Mouse (Mus musculus): ENCODE measurements around the gene Tmem203. TPM values are rescaled to one million over a fixed set of nuclear protein-coding genes. Genes with fewer than 3 reads are reported as not detected.

Gene Tmem203
- 0.61 TPM for polyA plus RNA-seq (2014; fragmentation: Illumina TruSeq; extraction: RNeasy Lipid Tissue Mini Kit (QIAGEN cat#74804); ENCODE audit: low read depth, low replicate concordance)

GRCm38 (mm10) chr2:25255284-25255779 lies at the start of gene Tmem203:
Tmem203 (plus strand) TSS chr2:25255439.

GRCm38 (mm10) chr2:25211121-25211670 lies 44.0 kb upstream of the Tmem203 start, which contains the start of gene Nelfb:
Nelfb (minus strand) TSS chr2:25211489.

GRCm38 (mm10) chr2:25214444-25214843 lies 40.8 kb upstream of the Tmem203 start, which contains the start of gene Stpg3:
Stpg3 (minus strand) TSS chr2:25214637.

GRCm38 (mm10) chr2:25218445-25218844 lies 36.8 kb upstream of the Tmem203 start, which contains the start of gene Fam166a:
Fam166a (plus strand) TSS chr2:25218745.

GRCm38 (mm10) chr2:25224492-25224765 lies 30.8 kb upstream of the Tmem203 start, which contains the start of gene Tubb4b:
Tubb4b (minus strand) TSS chr2:25224702.

GRCm38 (mm10) chr2:25234050-25234449 lies 21.2 kb upstream of the Tmem203 start, which contains the start of gene Slc34a3:
Slc34a3 (minus strand) TSS chr2:25234364.

GRCm38 (mm10) chr2:25236614-25237013 lies 18.6 kb upstream of the Tmem203 start, which contains the start of gene Rnf224:
Rnf224 (minus strand) TSS chr2:25236787.

GRCm38 (mm10) chr2:25242101-25242506 lies 13.1 kb upstream of the Tmem203 start, which contains the start of the genes Rnf208 and Cysrt1:
Rnf208 (plus strand) TSS chr2:25242255.
Cysrt1 (minus strand) TSS chr2:25242452.

GRCm38 (mm10) chr2:25246183-25247072 lies 8.8 kb upstream of the Tmem203 start, which contains the start of gene AL732309.1:
AL732309.1 (minus strand) TSS chr2:25246863.

GRCm38 (mm10) chr2:25262291-25262767 lies 7.1 kb downstream of the Tmem203 start, which contains the start of gene Tprn:
Tprn (plus strand) TSS chr2:25262618.

GRCm38 (mm10) chr2:25271827-25272511 lies 16.7 kb downstream of the Tmem203 start, which contains the start of the genes Ssna1 and Anapc2:
Ssna1 (minus strand) TSS chr2:25272438.
Anapc2 (plus strand) TSS chr2:25272478.

GRCm38 (mm10) chr2:25287927-25288649 lies 32.8 kb downstream of the Tmem203 start, which contains the start of gene Tmem210:
Tmem210 (plus strand) TSS chr2:25288145.

GRCm38 (mm10) chr2:25289651-25290050 lies 34.4 kb downstream of the Tmem203 start, which contains the start of gene Lrrc26:
Lrrc26 (plus strand) TSS chr2:25289915.

Other genes starting within 250 kb of the Tmem203 start
- gene Nsmf, start 201.1 kb upstream of the Tmem203 start, polyA plus RNA-seq (2014; fragmentation: Illumina TruSeq; extraction: RNeasy Lipid Tissue Mini Kit (QIAGEN cat#74804); ENCODE audit: low read depth, low replicate concordance): 4.0 TPM
- 4.9 TPM for gene Entpd8, start 175.1 kb upstream of the Tmem203 start, polyA plus RNA-seq (2014; fragmentation: Illumina TruSeq; extraction: RNeasy Lipid Tissue Mini Kit (QIAGEN cat#74804); ENCODE audit: low read depth, low replicate concordance)
- not detected for gene Noxa1, start 160.3 kb upstream of the Tmem203 start, polyA plus RNA-seq (2014; fragmentation: Illumina TruSeq; extraction: RNeasy Lipid Tissue Mini Kit (QIAGEN cat#74804); ENCODE audit: low read depth, low replicate concordance)
- gene Nrarp, start 74.7 kb upstream of the Tmem203 start, polyA plus RNA-seq (2014; fragmentation: Illumina TruSeq; extraction: RNeasy Lipid Tissue Mini Kit (QIAGEN cat#74804); ENCODE audit: low read depth, low replicate concordance): 3.8 TPM
- 1.4 TPM for gene Tor4a, start 58.6 kb upstream of the Tmem203 start, polyA plus RNA-seq (2014; fragmentation: Illumina TruSeq; extraction: RNeasy Lipid Tissue Mini Kit (QIAGEN cat#74804); ENCODE audit: low read depth, low replicate concordance)
- 5.2 TPM for gene Nelfb, start 44.0 kb upstream of the Tmem203 start, polyA plus RNA-seq (2014; fragmentation: Illumina TruSeq; extraction: RNeasy Lipid Tissue Mini Kit (QIAGEN cat#74804); ENCODE audit: low read depth, low replicate concordance)
- not detected for gene Stpg3, start 40.8 kb upstream of the Tmem203 start, polyA plus RNA-seq (2014; fragmentation: Illumina TruSeq; extraction: RNeasy Lipid Tissue Mini Kit (QIAGEN cat#74804); ENCODE audit: low read depth, low replicate concordance)
- not detected for gene Fam166a, start 36.7 kb upstream of the Tmem203 start, polyA plus RNA-seq (2014; fragmentation: Illumina TruSeq; extraction: RNeasy Lipid Tissue Mini Kit (QIAGEN cat#74804); ENCODE audit: low read depth, low replicate concordance)
- gene Tubb4b, start 30.7 kb upstream of the Tmem203 start, polyA plus RNA-seq (2014; fragmentation: Illumina TruSeq; extraction: RNeasy Lipid Tissue Mini Kit (QIAGEN cat#74804); ENCODE audit: low read depth, low replicate concordance): 24.5 TPM
- 5.6 TPM for gene Slc34a3, start 21.1 kb upstream of the Tmem203 start, polyA plus RNA-seq (2014; fragmentation: Illumina TruSeq; extraction: RNeasy Lipid Tissue Mini Kit (QIAGEN cat#74804); ENCODE audit: low read depth, low replicate concordance)
- not detected for gene Rnf224, start 18.7 kb upstream of the Tmem203 start, polyA plus RNA-seq (2014; fragmentation: Illumina TruSeq; extraction: RNeasy Lipid Tissue Mini Kit (QIAGEN cat#74804); ENCODE audit: low read depth, low replicate concordance)
- not detected for gene Rnf208, start 13.2 kb upstream of the Tmem203 start, polyA plus RNA-seq (2014; fragmentation: Illumina TruSeq; extraction: RNeasy Lipid Tissue Mini Kit (QIAGEN cat#74804); ENCODE audit: low read depth, low replicate concordance)
- gene Cysrt1, start 13.0 kb upstream of the Tmem203 start, polyA plus RNA-seq (2014; fragmentation: Illumina TruSeq; extraction: RNeasy Lipid Tissue Mini Kit (QIAGEN cat#74804); ENCODE audit: low read depth, low replicate concordance): not detected
- 1.5 TPM for gene AL732309.1, start 8.6 kb upstream of the Tmem203 start, polyA plus RNA-seq (2014; fragmentation: Illumina TruSeq; extraction: RNeasy Lipid Tissue Mini Kit (QIAGEN cat#74804); ENCODE audit: low read depth, low replicate concordance)
- 3.2 TPM for gene Tprn, start 7.2 kb downstream of the Tmem203 start, polyA plus RNA-seq (2014; fragmentation: Illumina TruSeq; extraction: RNeasy Lipid Tissue Mini Kit (QIAGEN cat#74804); ENCODE audit: low read depth, low replicate concordance)
- gene Ssna1, start 17.0 kb downstream of the Tmem203 start, polyA plus RNA-seq (2014; fragmentation: Illumina TruSeq; extraction: RNeasy Lipid Tissue Mini Kit (QIAGEN cat#74804); ENCODE audit: low read depth, low replicate concordance): 1.2 TPM
- gene Anapc2, start 17.0 kb downstream of the Tmem203 start, polyA plus RNA-seq (2014; fragmentation: Illumina TruSeq; extraction: RNeasy Lipid Tissue Mini Kit (QIAGEN cat#74804); ENCODE audit: low read depth, low replicate concordance): 4.5 TPM
- not detected for gene Tmem210, start 32.7 kb downstream of the Tmem203 start, polyA plus RNA-seq (2014; fragmentation: Illumina TruSeq; extraction: RNeasy Lipid Tissue Mini Kit (QIAGEN cat#74804); ENCODE audit: low read depth, low replicate concordance)
- not detected for gene Lrrc26, start 34.5 kb downstream of the Tmem203 start, polyA plus RNA-seq (2014; fragmentation: Illumina TruSeq; extraction: RNeasy Lipid Tissue Mini Kit (QIAGEN cat#74804); ENCODE audit: low read depth, low replicate concordance)
- gene Grin1, start 63.7 kb downstream of the Tmem203 start, polyA plus RNA-seq (2014; fragmentation: Illumina TruSeq; extraction: RNeasy Lipid Tissue Mini Kit (QIAGEN cat#74804); ENCODE audit: low read depth, low replicate concordance): not detected
- gene Man1b1, start 76.9 kb downstream of the Tmem203 start, polyA plus RNA-seq (2014; fragmentation: Illumina TruSeq; extraction: RNeasy Lipid Tissue Mini Kit (QIAGEN cat#74804); ENCODE audit: low read depth, low replicate concordance): 15.0 TPM
- 34.5 TPM for gene Dpp7, start 100.9 kb downstream of the Tmem203 start, polyA plus RNA-seq (2014; fragmentation: Illumina TruSeq; extraction: RNeasy Lipid Tissue Mini Kit (QIAGEN cat#74804); ENCODE audit: low read depth, low replicate concordance)
- gene Uap1l1, start 110.2 kb downstream of the Tmem203 start, polyA plus RNA-seq (2014; fragmentation: Illumina TruSeq; extraction: RNeasy Lipid Tissue Mini Kit (QIAGEN cat#74804); ENCODE audit: low read depth, low replicate concordance): 3.9 TPM
- not detected for gene Sapcd2, start 116.9 kb downstream of the Tmem203 start, polyA plus RNA-seq (2014; fragmentation: Illumina TruSeq; extraction: RNeasy Lipid Tissue Mini Kit (QIAGEN cat#74804); ENCODE audit: low read depth, low replicate concordance)
- gene Entpd2, start 140.4 kb downstream of the Tmem203 start, polyA plus RNA-seq (2014; fragmentation: Illumina TruSeq; extraction: RNeasy Lipid Tissue Mini Kit (QIAGEN cat#74804); ENCODE audit: low read depth, low replicate concordance): 0.36 TPM
- gene Npdc1, start 143.9 kb downstream of the Tmem203 start, polyA plus RNA-seq (2014; fragmentation: Illumina TruSeq; extraction: RNeasy Lipid Tissue Mini Kit (QIAGEN cat#74804); ENCODE audit: low read depth, low replicate concordance): 4.3 TPM
- gene Fut7, start 167.8 kb downstream of the Tmem203 start, polyA plus RNA-seq (2014; fragmentation: Illumina TruSeq; extraction: RNeasy Lipid Tissue Mini Kit (QIAGEN cat#74804); ENCODE audit: low read depth, low replicate concordance): not detected
- 0.77 TPM for gene Abca2, start 173.3 kb downstream of the Tmem203 start, polyA plus RNA-seq (2014; fragmentation: Illumina TruSeq; extraction: RNeasy Lipid Tissue Mini Kit (QIAGEN cat#74804); ENCODE audit: low read depth, low replicate concordance)
- gene Clic3, start 201.4 kb downstream of the Tmem203 start, polyA plus RNA-seq (2014; fragmentation: Illumina TruSeq; extraction: RNeasy Lipid Tissue Mini Kit (QIAGEN cat#74804); ENCODE audit: low read depth, low replicate concordance): not detected
- gene Paxx, start 205.7 kb downstream of the Tmem203 start, polyA plus RNA-seq (2014; fragmentation: Illumina TruSeq; extraction: RNeasy Lipid Tissue Mini Kit (QIAGEN cat#74804); ENCODE audit: low read depth, low replicate concordance): 2.2 TPM
- not detected for gene Ptgds, start 214.6 kb downstream of the Tmem203 start, polyA plus RNA-seq (2014; fragmentation: Illumina TruSeq; extraction: RNeasy Lipid Tissue Mini Kit (QIAGEN cat#74804); ENCODE audit: low read depth, low replicate concordance)
- not detected for gene Lcn12, start 238.5 kb downstream of the Tmem203 start, polyA plus RNA-seq (2014; fragmentation: Illumina TruSeq; extraction: RNeasy Lipid Tissue Mini Kit (QIAGEN cat#74804); ENCODE audit: low read depth, low replicate concordance)
- gene Fbxw5, start 245.3 kb downstream of the Tmem203 start, polyA plus RNA-seq (2014; fragmentation: Illumina TruSeq; extraction: RNeasy Lipid Tissue Mini Kit (QIAGEN cat#74804); ENCODE audit: low read depth, low replicate concordance): 0.40 TPM
- gene C8g, start 246.3 kb downstream of the Tmem203 start, polyA plus RNA-seq (2014; fragmentation: Illumina TruSeq; extraction: RNeasy Lipid Tissue Mini Kit (QIAGEN cat#74804); ENCODE audit: low read depth, low replicate concordance): 1.7 TPM

Measured in kidney, adult 10 weeks (tissue).